Mouse (Mus musculus): ENCODE measurements around the gene Usp6nl.
A peak's percentile ranks its signal among the peaks of the same experiment; 100 is the strongest.

The Usp6nl gene

DNA sequence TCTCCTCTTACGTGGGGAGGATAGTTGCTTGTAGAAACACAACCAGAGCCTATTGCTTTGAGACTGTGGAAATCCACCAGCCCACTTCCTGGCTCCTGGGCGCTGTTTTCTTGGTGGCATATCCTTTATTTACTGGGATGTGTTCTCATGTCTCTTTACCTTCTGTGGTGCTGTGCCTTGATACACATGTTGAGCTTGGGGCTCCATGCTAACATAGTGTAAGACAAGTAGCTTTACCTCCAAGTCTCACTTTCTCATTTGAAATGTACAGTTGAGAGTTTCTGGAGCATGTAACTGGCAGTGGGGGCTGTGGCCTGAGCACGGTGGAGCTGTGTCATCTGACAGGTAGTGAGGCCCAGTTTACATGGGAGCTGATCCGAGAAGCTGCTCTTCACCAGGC lies 54.5 kb downstream of the Usp6nl start:
- DNase-seq = no peak

DNA sequence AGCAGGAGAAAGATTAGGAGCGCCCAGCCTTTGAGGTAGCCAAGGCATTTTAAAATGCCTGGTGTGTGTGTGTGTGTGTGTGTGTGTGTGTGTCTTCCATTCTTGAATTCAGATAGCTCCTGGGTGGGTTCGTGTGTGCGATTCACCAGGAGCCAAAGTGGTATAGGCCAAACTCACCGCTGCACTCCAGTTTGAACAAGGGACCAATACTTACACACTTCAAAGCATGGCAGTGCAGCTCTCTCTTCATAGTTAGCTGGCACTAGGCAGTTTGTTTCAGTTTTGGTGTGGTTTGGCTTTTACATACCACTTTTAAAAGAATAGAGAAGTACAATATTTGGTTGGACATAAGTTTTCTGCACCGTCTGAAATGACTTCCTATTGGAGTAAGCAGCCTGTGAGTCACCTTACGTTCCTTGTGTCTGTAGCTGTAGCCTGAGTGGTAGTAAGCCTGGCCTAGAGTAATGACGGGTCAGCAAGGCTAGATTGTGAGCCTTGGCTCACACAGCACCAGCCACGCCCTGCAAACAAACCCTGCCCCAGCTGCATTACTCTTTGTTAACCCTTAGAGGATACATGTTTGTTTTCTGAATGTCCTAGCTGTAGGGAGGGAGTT lies 56.2 kb downstream of the Usp6nl start:
- DNase-seq = no peak

DNA sequence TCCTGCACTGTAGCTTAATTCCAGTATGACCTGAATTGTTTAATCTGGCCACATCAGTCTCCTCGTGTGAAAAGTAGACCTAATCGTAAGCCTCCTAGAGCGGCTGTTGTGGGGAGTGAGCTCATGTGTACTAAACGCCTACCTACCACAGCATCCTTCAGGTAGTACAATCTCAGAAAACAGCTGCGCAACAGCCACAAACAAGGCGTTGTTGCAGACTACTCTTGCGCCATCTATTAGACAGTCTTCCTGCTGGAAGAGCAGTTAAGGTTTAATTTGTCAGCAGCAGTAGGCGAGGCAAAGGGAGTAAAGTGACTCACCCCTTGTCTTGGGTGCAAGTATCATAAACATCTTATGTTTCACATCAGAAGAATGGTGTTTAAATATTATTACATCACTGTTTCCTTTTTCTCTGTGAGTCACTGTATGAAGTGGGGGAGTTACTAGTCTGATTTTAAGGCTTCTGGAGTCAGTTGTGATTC lies 57.3 kb downstream of the Usp6nl start:
- DNase-seq = no peak

DNA sequence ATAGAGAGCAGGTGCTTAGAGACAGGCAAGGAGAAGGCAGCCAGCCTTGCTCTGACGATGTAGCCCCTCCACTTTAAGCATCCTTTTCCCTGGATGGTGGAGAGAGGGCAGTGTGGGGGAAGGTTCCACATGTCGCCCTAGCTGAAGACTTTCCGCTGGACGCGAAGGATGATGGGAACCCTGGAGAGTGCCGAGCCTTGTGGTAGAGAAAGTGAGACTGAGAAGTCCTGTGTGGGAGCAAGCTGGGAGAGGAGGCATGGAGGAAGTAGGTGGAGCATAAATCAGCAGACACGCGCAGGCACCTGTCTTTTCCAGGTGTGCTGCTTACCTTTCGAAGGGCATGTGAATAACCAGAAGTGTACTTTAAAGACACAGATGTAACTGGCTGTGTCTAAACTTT lies 57.9 kb downstream of the Usp6nl start:
- no peak for DNase-seq

DNA sequence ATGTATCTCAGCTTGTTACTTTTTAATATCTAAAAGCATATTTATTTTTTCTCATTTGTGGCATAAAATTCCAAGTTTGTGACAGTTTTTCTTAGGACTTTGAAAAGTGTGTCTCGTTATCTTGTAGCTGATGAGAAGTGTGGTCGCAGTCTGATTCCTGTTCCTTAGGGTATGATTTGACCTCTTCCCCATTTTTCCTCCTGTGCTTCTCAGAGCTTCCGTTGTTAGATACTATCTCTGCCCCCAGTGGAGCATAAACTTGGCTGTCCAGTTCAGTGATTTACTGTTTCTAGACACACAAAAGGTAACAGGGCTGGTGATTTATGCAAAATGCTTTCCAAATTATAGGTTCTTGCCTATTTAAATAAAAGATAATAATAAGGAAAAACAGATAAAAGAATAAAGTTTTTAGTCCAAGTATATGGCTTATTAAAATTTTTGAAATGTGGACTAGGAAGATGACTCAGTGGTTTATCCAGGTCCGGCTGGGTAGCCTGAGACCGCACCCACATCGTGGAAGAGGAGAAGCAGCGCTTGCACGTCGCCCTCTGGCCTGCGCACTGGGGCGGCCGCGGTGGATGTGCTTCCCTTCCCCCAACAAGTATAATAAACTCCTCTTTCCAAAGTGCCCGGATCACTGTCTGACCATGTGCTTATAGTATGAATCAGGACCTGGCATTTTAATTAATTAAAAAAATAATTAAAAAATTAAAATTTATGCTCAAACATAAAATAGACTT lies 62.1 kb downstream of the Usp6nl start:
- DNase-seq = no peak

DNA sequence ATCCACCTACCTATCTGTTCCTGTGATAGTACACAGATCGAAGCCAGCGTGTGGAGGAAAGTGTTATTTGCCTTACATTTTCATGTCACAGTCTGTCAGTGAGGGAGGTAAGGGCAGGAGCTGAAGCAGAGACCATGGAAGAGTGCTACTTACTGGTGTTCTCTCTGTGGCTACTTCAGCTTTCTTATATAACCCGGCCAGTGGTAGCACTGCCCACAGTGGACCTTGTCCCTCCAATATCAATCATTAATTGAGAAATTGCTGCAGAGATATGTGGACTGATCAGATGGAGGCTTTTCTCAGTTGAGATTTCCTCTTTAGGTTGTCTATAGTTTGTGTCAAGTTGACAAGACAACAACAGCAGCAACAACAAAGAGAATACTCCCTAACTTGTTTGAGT lies 66.7 kb downstream of the Usp6nl start:
- no peak for DNase-seq

DNA sequence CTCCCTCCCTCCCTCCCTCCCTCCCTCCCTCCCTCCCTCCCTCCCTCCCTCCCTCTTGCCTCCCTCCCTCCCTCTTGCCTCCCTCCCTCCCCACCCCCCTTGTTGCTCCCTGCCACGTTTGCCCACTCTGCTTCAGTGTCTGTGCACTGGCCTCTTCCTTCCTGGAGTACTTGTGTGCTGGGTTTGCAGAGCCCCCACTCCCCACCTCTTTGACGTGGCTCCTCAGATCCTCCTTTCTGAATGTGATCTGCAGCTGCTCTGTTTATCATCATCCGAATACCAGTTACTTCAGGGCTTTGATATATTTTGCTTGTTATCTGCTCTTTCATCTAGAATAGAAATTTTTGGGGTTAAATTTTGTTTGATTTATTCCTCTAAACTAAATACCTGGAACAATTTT lies 68.8 kb downstream of the Usp6nl start:
- no peak for DNase-seq

DNA sequence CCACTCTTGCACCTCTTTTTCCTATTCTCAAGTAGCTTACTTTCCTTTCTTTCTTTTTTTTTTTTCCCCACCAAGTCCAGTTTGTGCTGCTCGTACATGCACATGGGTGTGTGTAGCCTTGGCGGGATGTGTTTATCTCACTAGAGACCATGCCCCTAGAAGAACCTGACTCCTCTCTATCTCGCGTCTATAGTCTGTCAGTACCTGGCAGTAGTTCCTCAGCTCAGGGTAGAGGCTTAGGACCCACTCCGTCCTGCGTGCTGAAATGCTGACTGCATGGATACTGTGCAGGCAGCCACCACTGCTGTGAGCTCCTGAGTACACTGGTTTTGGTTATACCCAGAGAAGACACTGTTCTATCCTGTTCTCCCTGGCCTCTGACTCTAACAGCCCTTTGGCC lies 69.5 kb downstream of the Usp6nl start:
- no peak for DNase-seq

DNA sequence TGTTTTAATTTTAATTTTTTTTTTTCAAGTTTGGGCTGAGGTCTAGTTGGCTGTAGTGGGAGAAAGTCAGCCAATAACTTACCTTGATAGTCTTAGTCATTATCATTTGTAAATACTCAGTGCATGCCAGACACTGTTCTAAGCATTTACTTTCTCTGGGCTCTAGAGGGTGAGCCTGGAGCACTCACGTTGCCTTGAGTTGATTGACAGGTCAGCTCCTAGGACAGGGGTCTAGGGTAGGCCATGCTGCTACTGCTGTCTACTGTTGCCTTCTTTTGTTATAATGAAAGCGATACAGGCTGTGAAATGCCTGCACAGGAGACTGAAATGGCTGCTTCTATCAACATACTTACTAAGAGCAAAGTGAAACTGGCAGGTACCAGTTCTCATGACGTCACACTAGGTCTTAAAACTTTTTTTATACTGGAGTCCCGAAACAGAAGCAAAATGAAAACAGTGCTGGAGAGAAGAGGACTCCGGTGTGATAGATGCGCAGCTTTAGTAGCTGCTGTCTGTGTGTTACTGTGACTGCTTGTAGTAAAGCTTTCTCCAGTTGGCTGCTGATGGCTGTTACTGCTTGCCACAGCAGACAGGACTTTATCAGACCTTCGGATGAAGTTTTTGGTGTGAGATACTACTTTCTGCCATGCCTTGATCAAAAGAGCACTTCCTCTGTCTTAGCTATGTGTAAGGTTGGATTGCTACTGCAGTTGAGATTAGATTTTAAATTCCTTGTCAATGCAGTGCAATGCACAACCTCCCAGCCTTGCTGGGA lies 73.6 kb downstream of the Usp6nl start:
- no peak for DNase-seq

DNA sequence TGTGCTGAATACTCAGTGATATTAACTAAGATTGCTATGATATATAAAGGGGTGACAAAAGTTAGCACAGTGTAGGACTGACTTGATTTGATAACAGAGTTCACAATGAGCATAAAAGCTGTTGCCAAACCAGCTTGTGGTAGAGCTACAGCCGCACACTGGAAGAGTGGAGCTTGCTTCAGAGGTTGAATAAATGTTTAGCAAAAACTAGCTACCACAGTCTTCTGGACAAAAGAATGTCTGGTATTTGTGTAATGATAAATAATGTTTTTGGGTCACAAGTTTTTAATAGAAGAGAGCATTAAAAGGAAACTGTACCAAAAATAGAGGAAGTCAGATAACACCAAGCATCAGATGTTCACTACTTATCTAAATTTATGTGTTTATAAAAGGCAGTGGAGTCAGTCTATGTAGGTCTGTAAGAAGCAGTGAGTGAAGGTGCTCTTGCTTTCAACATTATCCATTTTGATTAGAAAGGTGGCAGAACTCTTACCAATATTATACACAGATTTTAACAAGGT lies 74.2 kb downstream of the Usp6nl start:
- DNase-seq = no peak

DNA sequence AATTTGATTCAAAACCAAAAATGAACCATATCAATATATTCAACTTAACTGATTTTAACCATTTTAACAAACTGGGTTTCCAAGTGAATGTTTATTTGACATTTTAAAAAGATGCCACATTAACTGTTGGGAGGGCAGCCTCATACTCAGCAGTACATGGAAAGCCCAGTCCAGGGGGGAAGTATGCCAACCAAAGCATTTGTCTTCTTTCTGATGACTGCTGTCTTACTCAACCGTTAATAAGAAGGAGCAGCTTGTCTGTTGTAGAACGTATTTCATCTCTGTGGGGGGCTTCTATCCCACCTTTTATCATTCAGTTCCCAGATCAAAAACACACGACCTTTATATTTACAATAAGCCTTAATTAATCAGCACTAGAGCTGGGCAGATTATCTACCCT lies 74.7 kb downstream of the Usp6nl start:
- no peak for DNase-seq

DNA sequence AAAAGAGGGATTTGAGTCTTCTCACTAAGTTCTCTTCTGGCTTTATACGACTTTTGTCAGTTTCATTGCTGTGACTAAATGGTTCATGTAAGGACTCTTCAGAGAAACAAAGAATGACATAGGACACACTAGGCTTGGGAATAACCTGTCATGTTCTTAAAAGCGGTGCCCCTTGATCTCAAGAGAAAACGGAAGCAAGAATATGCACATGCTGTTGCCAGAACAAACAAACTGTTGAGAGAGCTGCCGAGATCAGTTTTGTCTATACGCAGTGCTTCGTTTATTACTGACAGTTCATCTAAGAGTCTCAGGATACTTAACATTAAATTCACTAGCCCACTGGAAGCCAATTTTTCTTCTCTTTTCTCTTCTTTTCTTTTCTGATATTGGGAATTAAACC lies 76.4 kb downstream of the Usp6nl start:
- DNase-seq = no peak

DNA sequence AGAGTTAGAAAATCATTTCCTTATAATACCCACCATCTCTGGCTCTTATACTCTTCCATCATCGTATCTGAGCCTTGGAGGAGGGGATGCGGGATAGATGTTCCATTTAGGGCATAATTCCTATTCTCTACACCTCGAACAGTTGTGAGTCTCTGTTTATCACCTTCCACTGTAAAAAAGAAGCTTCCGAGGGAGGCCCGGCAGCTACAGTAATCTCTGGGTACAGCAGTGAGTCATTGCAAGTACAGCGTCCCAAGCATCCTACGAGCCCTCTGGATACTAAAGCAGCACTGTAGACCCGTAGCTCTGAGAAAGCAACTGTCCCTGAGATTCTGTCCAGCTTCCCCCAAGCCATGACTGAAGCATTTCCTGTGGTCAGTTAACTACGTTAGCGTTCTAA lies 78.6 kb downstream of the Usp6nl start:
- DNase-seq = no peak

DNA sequence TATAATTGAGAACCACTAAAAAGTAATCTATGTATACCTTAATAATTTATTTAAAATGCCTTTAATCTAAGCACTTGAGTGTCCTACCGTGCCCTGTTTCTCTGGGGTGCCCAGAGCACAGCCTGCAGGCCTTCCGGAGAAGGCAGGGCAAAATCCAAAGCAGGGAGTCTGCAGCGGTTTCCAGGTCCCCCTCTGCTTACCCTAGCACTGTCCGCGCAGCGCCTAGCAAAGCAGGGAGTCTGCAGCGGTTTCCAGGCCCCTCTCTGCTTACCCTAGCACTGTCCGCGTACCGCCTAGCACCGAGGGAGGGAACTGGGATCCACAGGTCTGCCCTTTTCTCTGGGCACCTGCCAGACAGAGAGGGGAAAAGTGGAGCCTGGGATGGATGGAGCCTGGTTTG lies 80.9 kb downstream of the Usp6nl start:
- no peak for DNase-seq

DNA sequence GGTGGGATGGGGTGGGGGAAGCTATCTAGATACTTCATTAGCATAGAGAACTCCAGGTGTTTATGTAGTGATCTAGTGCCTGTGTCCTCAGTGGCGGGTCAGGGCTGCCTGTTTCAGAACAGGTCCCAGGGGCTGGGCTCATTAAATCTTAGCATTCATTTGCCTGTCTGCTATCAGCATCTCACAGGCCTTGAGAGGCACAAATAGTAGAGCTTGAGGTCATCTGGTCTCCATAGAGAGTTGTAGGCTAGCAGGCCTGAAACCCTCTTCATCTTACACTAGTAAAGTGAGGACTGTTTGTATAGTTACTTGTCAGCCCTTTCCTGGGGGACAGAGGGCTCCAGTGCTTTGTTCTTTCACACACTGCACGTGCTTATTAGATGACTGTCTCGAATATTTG lies 81.5 kb downstream of the Usp6nl start:
- DNase-seq = no peak

DNA sequence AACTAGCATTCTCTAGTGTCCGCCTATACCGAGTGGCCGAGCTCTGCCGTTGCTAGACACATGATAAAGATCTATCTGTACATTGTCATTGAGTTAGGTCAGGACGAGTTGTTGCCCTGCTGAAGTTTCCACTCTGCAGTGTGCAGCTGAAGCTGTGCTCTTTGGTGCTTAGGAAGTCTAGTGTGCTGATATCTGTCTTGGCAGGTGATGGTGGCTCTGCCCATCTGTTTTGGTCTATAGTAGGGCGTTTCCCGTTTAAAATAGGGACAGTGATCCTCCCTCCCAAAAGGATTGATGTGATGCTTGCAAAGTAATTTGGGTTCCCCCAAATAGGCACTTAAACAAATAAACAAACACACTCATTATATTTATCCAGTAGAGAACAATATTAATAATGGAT lies 82.2 kb downstream of the Usp6nl start:
- no peak for DNase-seq

DNA sequence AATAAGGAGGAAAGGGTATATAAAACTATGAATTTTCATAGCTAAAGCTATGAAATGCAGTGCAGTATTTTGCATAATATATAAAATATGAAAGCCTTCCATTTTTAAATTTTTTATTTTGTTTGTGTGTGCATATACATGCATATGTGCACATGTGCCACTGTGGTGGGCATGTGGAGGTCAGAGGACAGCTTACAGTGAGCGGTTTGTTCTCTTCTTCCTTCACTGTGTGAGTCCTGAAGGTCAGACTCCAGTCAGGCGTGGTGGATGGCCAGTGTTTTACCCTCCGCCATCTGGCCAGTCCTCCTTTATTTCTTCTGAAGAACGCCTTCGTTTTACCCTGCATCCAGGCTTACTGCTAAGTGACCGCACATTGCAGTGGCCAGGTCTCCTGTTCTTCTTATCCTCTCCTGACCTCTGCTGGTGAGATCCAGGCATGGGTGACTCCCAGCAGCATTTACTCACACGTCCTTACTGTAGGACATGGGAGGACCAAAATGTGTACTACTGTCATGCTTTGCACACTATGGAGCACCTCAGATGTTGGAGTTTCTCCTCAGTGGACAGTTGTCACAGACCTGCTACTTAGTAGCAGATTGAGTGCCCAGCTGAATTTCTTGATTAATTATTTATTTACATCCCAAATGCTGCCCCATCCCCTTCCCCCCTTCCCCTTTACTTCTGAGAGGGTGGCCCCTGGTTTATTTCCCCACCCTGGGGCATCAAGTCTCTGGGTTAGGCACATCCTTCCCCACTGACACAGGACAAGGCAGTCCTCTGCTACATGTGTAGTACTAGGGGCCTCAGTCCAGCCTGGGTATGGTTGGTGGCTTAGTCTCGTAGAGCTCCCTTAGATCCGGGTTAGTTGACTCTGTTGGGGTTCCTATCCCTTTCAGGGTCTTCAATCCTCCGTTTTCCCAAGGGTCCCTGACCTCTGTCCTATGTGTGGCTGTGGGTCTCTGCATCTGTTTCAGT lies 82.9 kb downstream of the Usp6nl start:
- DNase-seq = peak; percentile 59

DNA sequence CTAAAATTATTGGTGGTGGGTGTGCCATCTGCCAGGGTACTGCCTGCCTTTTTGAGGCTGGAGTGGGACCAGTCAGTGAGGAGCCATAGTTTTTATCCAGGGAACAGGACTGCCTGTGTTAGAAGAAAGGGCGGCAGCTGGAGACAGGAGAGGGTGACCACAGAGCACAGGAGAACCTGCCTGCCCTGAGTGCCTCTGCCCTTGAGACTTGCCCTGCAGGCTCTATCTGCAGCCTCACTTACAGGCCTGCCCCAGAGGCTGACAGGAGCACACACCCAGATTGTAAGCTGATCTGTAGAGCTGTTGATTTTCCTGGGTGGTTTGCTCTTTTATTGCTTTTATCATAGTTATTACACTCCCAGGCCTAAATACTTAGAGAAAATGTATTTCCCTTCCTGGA lies 85.2 kb downstream of the Usp6nl start:
- DNase-seq = no peak

DNA sequence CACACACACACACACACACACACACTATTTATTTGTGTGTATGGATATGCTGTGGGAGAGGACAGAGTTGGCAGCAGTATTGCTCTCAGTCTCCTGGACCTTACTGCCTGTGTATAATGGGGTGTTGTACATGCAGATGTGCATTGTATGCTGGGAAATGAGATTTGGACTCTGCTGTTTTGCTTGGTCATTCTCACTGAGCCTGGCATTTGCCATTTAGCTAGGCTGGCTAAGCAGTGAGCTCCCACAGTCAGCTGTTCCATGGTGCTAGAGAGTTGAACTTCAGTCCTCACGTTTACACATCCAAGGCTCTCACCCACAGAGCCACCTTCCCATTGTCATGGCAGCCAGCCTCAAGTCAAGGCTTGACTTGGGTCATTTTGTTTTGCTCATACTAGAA lies 90.2 kb downstream of the Usp6nl start:
- DNase-seq = no peak

DNA sequence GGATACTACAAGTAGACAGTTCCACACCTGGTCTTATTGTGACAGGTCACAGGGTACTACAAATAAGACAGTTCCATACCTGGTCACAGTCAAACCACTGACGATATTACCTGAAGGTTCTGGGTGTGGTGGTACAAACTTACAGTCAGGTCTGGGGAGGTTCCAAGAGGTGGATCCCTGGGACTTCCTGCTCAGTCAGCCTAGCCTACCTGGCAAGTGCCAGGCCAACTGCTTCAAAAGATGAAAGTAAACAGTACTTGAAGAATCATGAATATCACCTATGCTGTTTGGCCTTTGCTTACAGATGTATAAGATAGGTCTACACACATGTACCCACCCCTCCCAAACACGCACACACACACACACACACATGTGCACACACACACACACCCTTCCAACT lies 91.3 kb downstream of the Usp6nl start:
- no peak for DNase-seq

DNA sequence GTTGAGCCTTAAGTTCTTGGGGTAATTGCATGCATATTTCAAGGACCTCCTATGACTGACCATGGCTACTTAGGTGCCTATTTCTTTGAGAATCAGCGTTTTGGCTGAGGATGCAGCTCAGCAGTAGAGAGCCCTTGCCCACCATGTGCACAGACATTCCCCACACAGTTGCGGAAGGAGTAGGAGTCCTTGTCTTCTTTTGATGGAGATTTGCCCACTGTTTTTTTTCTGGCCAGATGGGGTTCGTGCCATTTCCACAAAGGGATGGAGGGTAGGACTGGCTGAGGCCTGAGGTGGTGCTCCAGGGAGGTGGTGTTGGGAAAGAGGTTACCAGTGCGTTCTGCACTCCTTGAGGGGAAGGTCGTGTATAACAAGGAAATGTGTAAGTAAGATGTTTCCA lies 91.9 kb downstream of the Usp6nl start:
- no peak for DNase-seq

DNA sequence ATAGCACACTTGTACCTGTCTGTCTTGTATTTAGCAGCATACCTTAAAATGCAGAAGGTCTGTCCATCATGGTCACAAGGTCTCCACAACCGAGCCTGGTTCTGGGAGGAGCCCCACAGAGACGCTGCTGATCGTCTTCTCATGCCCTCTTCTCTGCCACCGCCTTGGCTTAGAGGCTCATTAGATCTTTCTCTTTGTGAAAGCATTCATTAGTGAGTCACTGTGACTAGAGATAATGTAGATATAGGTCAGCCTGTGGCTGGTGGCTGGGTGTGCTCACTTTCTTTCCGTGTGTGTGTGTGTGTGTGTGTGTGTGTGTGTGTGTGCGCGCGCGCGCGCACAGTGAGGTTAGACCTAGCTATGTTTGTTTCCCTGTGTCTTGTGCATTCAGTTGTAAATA lies 94.7 kb downstream of the Usp6nl start:
- no peak for DNase-seq
